Mouse (Mus musculus): ENCODE results near the gene Gm12830. TPM values are rescaled to one million over a fixed set of nuclear protein-coding genes. Genes with fewer than 3 reads are reported as not detected.

Gene Gm12830
- polyA plus RNA-seq, 1 experiment from 2014 or later = not detected

DNA sequence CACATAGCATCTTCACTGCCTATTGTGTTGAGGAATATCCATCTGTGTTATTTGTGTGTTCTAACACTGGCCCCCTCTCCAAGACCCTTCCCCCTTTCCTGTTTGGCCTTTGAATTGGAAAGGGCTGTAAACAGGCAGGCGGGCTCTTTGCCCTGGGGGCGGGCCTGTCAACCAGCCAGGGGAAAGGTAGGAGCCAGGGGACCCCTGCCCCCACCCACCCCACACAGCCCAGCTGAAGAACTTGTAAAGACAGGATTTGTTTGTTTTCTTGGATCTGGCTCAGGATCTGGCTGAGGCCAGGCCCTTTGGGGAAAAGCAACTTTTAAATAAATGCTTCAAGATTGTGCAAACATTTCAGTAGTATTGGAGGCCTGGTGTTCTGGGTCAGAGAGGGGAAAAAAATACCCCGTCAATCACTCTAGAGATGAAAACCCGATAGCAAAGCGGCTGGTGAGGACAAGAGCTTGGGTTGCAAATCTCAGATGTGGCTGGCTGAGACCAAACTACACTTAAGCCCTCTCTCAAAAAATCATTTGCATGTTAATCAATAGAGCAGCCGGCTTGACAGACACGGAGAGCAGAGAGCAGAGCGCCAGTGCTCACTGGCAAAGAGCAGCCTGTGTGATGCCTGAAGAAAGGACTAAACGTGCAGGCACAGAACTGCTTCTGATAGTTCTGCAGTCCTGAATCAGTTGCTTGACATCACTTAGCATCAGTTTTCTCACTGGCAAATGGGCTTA is 2.4 kb upstream of the Gm12830 start:
- Histone ChIP-seq H3K36me3 (replicated peaks; ENCODE audit: control insufficient read depth, insufficient read depth, low read depth, low read length) (no peaks in the 10 kb centered on the region), H3K4me2 (ENCODE audit: low read depth, low read length) (no peak overlapping the region), H3K4me1 (ENCODE audit: control insufficient read depth, insufficient read depth, low read length) (peaks cover 8% of the 10 kb centered on the region), H3K9me3 (replicated peaks; ENCODE audit: control insufficient read depth, low read length) (no peaks in the 10 kb centered on the region), H3K4me3 (ENCODE audit: low read depth, low read length) (no peak overlapping the region), H3K9ac (replicated peaks; ENCODE audit: low read length) (no peak overlapping the region), H3K27ac (replicated peaks; ENCODE audit: low read depth, low read length) (peak overlapping the region; percentile 43; the same call in 1 of the 2 replicates), H3K27me3 (ENCODE audit: control insufficient read depth, insufficient read depth, low read length) (peaks cover 7% of the 10 kb centered on the region)
- 3% methylated on average over 9 of the region's 9 CpGs for WGBS
- ATAC-seq (replicated peaks; ENCODE audit: insufficient number of reproducible peaks, low FRiP score, low TSS enrichment, low read depth) (0 out of 2 replicates have a peak, but pooled peaks have one; percentile 19), DNase-seq (ENCODE audit: low spot score) (peak; percentile 76)

DNA sequence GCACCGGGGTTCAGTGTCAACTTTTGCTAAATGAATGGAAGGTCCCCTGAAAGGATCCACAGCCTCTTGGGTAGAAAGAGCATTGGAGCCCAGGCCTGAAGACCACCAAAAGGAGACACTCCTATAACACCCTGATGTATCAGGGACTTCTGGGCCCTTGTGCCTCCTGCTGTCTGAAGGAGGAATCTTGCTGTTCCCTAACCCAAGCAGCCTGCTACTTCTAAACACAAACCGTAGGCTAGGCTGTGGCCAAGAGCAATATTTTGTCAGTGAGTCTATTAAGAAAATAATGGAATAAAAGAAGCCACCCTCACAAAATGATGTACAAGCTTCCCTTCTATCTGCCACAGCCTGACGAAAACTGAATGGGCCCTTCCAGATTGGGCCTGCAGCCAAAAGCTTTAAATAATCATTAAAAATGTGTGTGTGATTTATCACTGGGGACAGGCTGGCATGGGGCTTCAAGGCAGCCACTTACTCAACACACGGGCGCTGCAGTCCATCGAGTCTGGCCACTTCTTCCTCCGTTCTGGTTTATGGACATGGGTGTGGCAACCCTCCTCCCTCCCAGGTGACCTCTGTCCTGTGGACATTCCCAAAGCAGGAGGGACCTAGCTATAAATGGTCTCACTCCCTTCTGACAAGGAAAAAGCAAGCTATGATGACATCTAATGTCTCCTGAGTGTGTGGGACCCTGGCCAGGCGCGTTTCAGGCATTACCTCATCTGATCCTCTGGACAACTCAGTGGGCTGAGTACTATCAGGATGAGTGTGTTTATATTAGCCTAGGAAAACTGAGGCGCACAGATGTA is 13.5 kb downstream of the Gm12830 start:
- H3K9me3 ChIP-seq (replicated peaks; ENCODE audit: control insufficient read depth, low read length) = no peaks in the 10 kb centered on the region
- H3K4me3 ChIP-seq (ENCODE audit: low read depth, low read length) = no peak overlapping the region
- DNase-seq (ENCODE audit: low spot score) = no peak
- no peaks in the 10 kb centered on the region for H3K36me3 ChIP-seq (replicated peaks; ENCODE audit: control insufficient read depth, insufficient read depth, low read depth, low read length)
- H3K4me2 ChIP-seq (ENCODE audit: low read depth, low read length) = no peak overlapping the region
- no peak for ATAC-seq (replicated peaks; ENCODE audit: insufficient number of reproducible peaks, low FRiP score, low TSS enrichment, low read depth)
- no peak overlapping the region for H3K9ac ChIP-seq (replicated peaks; ENCODE audit: low read length)
- WGBS = 83% methylated on average over 10 of the region's 10 CpGs
- no peaks in the 10 kb centered on the region for H3K4me1 ChIP-seq (ENCODE audit: control insufficient read depth, insufficient read depth, low read length)
- no peaks in the 10 kb centered on the region for H3K27me3 ChIP-seq (ENCODE audit: control insufficient read depth, insufficient read depth, low read length)
- H3K27ac ChIP-seq (replicated peaks; ENCODE audit: low read depth, low read length) = no peak overlapping the region

GRCm38 (mm10) chr4:114841336-114841920 is 19.9 kb downstream of the Gm12830 start:
- Histone ChIP-seq H3K4me1 (ENCODE audit: control insufficient read depth, insufficient read depth, low read length) (peaks cover 9% of the 10 kb centered on the region), H3K4me3 (ENCODE audit: low read depth, low read length) (no peak overlapping the region), H3K9me3 (replicated peaks; ENCODE audit: control insufficient read depth, low read length) (no peaks in the 10 kb centered on the region), H3K36me3 (replicated peaks; ENCODE audit: control insufficient read depth, insufficient read depth, low read depth, low read length) (no peaks in the 10 kb centered on the region), H3K27ac (replicated peaks; ENCODE audit: low read depth, low read length) (no peak overlapping the region), H3K9ac (replicated peaks; ENCODE audit: low read length) (no peak overlapping the region), H3K4me2 (ENCODE audit: low read depth, low read length) (no peak overlapping the region), H3K27me3 (ENCODE audit: control insufficient read depth, insufficient read depth, low read length) (peaks cover 9% of the 10 kb centered on the region)
- WGBS = 33% methylated on average over 9 of the region's 9 CpGs
- DNase-seq (ENCODE audit: low spot score) (peak; percentile 25), ATAC-seq (replicated peaks; ENCODE audit: insufficient number of reproducible peaks, low FRiP score, low TSS enrichment, low read depth) (peak; percentile 50; the same call in 1 of the 2 replicates)

- Histone ChIP-seq H3K27me3 (ENCODE audit: control insufficient read depth, insufficient read depth, low read length) (peaks cover 9% of the 10 kb centered on the region), H3K9me3 (replicated peaks; ENCODE audit: control insufficient read depth, low read length) (no peaks in the 10 kb centered on the region), H3K27ac (replicated peaks; ENCODE audit: low read depth, low read length) (no peak overlapping the region; the same call in 1 of the 2 replicates), H3K36me3 (replicated peaks; ENCODE audit: control insufficient read depth, insufficient read depth, low read depth, low read length) (no peaks in the 10 kb centered on the region), H3K4me2 (ENCODE audit: low read depth, low read length) (peak overlapping the region; percentile 23), H3K9ac (replicated peaks; ENCODE audit: low read length) (0 out of 2 replicates have a peak overlapping the region, but pooled peaks have one; percentile 22), H3K4me3 (ENCODE audit: low read depth, low read length) (peak overlapping the region; percentile 22), H3K4me1 (ENCODE audit: control insufficient read depth, insufficient read depth, low read length) (peaks cover 11% of the 10 kb centered on the region)
- DNase-seq (ENCODE audit: low spot score) (peak; percentile 73), ATAC-seq (replicated peaks; ENCODE audit: insufficient number of reproducible peaks, low FRiP score, low TSS enrichment, low read depth) (peak; percentile 32; the same call in 1 of the 2 replicates)
- 2% methylated on average over 8 of the region's 11 CpGs for WGBS
These were observed 20.9 kb downstream of the Gm12830 start for GRCm38 (mm10) chr4:114842376-114842960.

- peak overlapping the region; percentile 36 for H3K4me3 ChIP-seq (ENCODE audit: low read depth, low read length)
- peaks cover 11% of the 10 kb centered on the region for H3K4me1 ChIP-seq (ENCODE audit: control insufficient read depth, insufficient read depth, low read length)
- H3K36me3 ChIP-seq (replicated peaks; ENCODE audit: control insufficient read depth, insufficient read depth, low read depth, low read length) = no peaks in the 10 kb centered on the region
- no peak overlapping the region for H3K27ac ChIP-seq (replicated peaks; ENCODE audit: low read depth, low read length)
- peak; percentile 44 for DNase-seq (ENCODE audit: low spot score)
- peak overlapping the region; percentile 57 for H3K9ac ChIP-seq (replicated peaks; ENCODE audit: low read length)
- H3K4me2 ChIP-seq (ENCODE audit: low read depth, low read length) = peak overlapping the region; percentile 85
- WGBS = under 1% methylated on average over 51 of the region's 51 CpGs
- ATAC-seq (replicated peaks; ENCODE audit: insufficient number of reproducible peaks, low FRiP score, low TSS enrichment, low read depth) = peak; percentile 35; the same call in 1 of the 2 replicates
- no peaks in the 10 kb centered on the region for H3K9me3 ChIP-seq (replicated peaks; ENCODE audit: control insufficient read depth, low read length)
- peaks cover 9% of the 10 kb centered on the region for H3K27me3 ChIP-seq (ENCODE audit: control insufficient read depth, insufficient read depth, low read length)
These were observed 21.7 kb downstream of the Gm12830 start for GRCm38 (mm10) chr4:114843097-114843721.

DNA sequence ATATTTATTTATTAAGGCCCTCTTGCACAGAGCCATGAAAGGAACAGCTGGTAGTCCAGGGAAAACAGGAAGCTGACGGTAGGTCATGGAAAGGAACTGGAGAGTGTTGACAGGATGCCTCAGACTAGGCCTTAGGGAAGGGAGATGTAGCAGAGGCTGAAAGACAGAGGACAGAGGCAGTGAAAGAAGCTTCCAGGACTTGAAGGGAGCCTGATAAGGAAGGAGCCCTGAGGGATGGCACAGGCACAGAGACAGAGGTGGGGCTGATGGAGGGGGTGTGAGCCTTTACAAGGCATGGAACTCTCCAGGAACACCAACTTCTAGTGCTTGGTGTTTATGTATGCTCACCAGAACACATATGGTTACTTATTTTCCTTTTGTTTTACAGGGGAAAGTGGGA is 23.1 kb downstream of the Gm12830 start:
- H3K27ac ChIP-seq (replicated peaks; ENCODE audit: low read depth, low read length) = no peak overlapping the region
- H3K9me3 ChIP-seq (replicated peaks; ENCODE audit: control insufficient read depth, low read length) = no peaks in the 10 kb centered on the region
- WGBS = 42% methylated on average over 1 of the region's 1 CpGs
- H3K4me3 ChIP-seq (ENCODE audit: low read depth, low read length) = no peak overlapping the region
- no peak for DNase-seq (ENCODE audit: low spot score)
- no peak for ATAC-seq (replicated peaks; ENCODE audit: insufficient number of reproducible peaks, low FRiP score, low TSS enrichment, low read depth)
- peaks cover 9% of the 10 kb centered on the region for H3K27me3 ChIP-seq (ENCODE audit: control insufficient read depth, insufficient read depth, low read length)
- H3K4me2 ChIP-seq (ENCODE audit: low read depth, low read length) = no peak overlapping the region
- no peak overlapping the region for H3K9ac ChIP-seq (replicated peaks; ENCODE audit: low read length)
- H3K36me3 ChIP-seq (replicated peaks; ENCODE audit: control insufficient read depth, insufficient read depth, low read depth, low read length) = no peaks in the 10 kb centered on the region
- H3K4me1 ChIP-seq (ENCODE audit: control insufficient read depth, insufficient read depth, low read length) = peaks cover 11% of the 10 kb centered on the region

DNA sequence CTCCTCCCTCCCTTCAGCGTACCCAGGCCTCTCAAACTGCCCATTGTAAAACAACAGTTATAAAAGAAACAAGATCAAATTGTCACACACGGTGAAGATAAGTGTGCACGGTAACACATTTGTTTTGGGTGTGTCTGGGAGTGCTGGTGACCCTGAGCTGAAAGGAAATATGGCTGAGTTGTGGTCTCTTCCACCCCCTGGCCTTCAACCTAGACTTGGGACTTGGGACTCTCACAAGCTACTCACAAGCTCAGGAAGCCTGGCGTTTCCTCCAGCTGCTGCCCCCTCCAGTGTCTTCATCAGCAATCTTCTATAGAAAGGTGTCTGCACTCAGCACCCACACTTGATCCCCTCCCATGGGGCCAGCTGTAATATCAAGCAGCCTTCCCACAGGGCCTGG is 24.1 kb downstream of the Gm12830 start:
- Histone ChIP-seq H3K4me2 (ENCODE audit: low read depth, low read length) (no peak overlapping the region), H3K4me3 (ENCODE audit: low read depth, low read length) (no peak overlapping the region), H3K27ac (replicated peaks; ENCODE audit: low read depth, low read length) (no peak overlapping the region), H3K9me3 (replicated peaks; ENCODE audit: control insufficient read depth, low read length) (no peaks in the 10 kb centered on the region), H3K27me3 (ENCODE audit: control insufficient read depth, insufficient read depth, low read length) (peaks cover 9% of the 10 kb centered on the region), H3K4me1 (ENCODE audit: control insufficient read depth, insufficient read depth, low read length) (peaks cover 11% of the 10 kb centered on the region), H3K36me3 (replicated peaks; ENCODE audit: control insufficient read depth, insufficient read depth, low read depth, low read length) (no peaks in the 10 kb centered on the region), H3K9ac (replicated peaks; ENCODE audit: low read length) (no peak overlapping the region)
- WGBS = 56% methylated on average over 4 of the region's 4 CpGs
- no peak for DNase-seq (ENCODE audit: low spot score)
- no peak for ATAC-seq (replicated peaks; ENCODE audit: insufficient number of reproducible peaks, low FRiP score, low TSS enrichment, low read depth)

Measured in embryonic facial prominence, embryonic 11.5 days (tissue).